Mouse (Mus musculus) liver, embryonic 12.5 days (tissue): Measurements from ENCODE around the gene Polr2a. TPM values are rescaled to one million over a fixed set of nuclear protein-coding genes. Genes with fewer than 3 reads are reported as not detected.
"Not testable (repeated sequence)": the region's sequence is repeated elsewhere in the genome, so short reads cannot be mapped to it uniquely, and the experiment has no call there.

Experiments used
- ATAC-seq: fragments of 200-750 bp; cut with Nextera tagmentation; 2 replicates; pipeline ENCODE4 v1.8.0; 2017; ENCODE audit warnings: moderate number of reproducible peaks, mild to moderate bottlenecking, moderate library complexity
- H3K27ac ChIP-seq: fragments of 300-500 bp; sonication (generic); 2 replicates; pipeline ENCODE4 v1.5.1; 2016; ENCODE audit warnings: mild to moderate bottlenecking
- H3K27me3 ChIP-seq: fragments of 300-500 bp; sonication (generic); replicated peaks from 2 replicates; pipeline ENCODE4 v1.6.1; 2016; ENCODE audit warnings: mild to moderate bottlenecking, moderate library complexity
- H3K36me3 ChIP-seq: fragments of 300-500 bp; sonication (generic); 2 replicates; pipeline ENCODE4 v1.6.1; 2016; ENCODE audit warnings: mild to moderate bottlenecking, moderate library complexity
- H3K4me1 ChIP-seq: fragments of 300-500 bp; sonication (generic); 2 replicates; pipeline ENCODE4 v1.6.1; 2016
- H3K4me2 ChIP-seq: fragments of 300-500 bp; sonication (generic); 2 replicates; pipeline ENCODE4 v1.6.1; 2016; ENCODE audit warnings: mild to moderate bottlenecking, moderate library complexity
- H3K4me3 ChIP-seq: fragments of 300-500 bp; sonication (generic); 2 replicates; pipeline ENCODE4 v1.5.1; 2016; ENCODE audit warnings: mild to moderate bottlenecking, moderate library complexity
- H3K9ac ChIP-seq: fragments of 300-500 bp; sonication (generic); 2 replicates; pipeline ENCODE4 v1.6.1; 2016; ENCODE audit warnings: mild to moderate bottlenecking, moderate library complexity
- H3K9me3 ChIP-seq: fragments of 300-500 bp; sonication (generic); replicated peaks from 2 replicates; pipeline ENCODE4 v1.6.1; 2016; ENCODE audit warnings: mild to moderate bottlenecking, moderate library complexity
- WGBS: fragments of 180-500 bp; shearing (Covaris S2); methylation state at CpG from one replicate; pipeline ENCODE4 v1.1.7; 2016; ENCODE audit not compliant: insufficient replicate concordance; 5-methylcytosine and 5-hydroxymethylcytosine counted together
- polyA plus RNA-seq: library from polyadenylated mRNA; unstranded; fragments of >200 nt; fragmentation: Nextera tagmentation; extraction: Ambion mirVana; gene quantifications from 2 replicates; pipeline ENCODE4 v1.2.1, GENCODE M21; 2016

The Polr2a gene
- polyA plus RNA-seq, 1 experiment from 2014 or later, result 17.4 TPM

GRCm38 (mm10) chr11:69761868-69762267 is 3.4 kb upstream of the Polr2a start, which contains the start of gene Slc35g3:
TSS of gene Slc35g3 (minus strand) at chr11:69761968.
- Histone ChIP-seq H3K9me3 (no peaks in the 10 kb centered on the region), H3K9ac (no peak within 1 kb of the TSS), H3K4me1 (peaks cover 41% of the 10 kb centered on the region), H3K27me3 (0 out of 2 replicates have a peak, but pooled peaks cover 11% of the 10 kb centered on the region), H3K27ac (0 out of 2 replicates have a peak within 1 kb of the TSS, but pooled peaks have one; percentile 7), H3K36me3 (no peaks in the 10 kb centered on the region), H3K4me2 (no peak within 1 kb of the TSS), H3K4me3 (no peak within 1 kb of the TSS)
- WGBS, result 35% methylated on average over 1 of the region's 1 CpGs
- no peak for ATAC-seq

- Histone ChIP-seq H3K9ac (no peak overlapping the region), H3K4me3 (no peak overlapping the region), H3K4me2 (no peak overlapping the region), H3K36me3 (0 out of 2 replicates have a peak, but pooled peaks cover 5% of the 10 kb centered on the region), H3K27ac (0 out of 2 replicates have a peak overlapping the region, but pooled peaks have one; percentile 7), H3K4me1 (peaks cover 40% of the 10 kb centered on the region), H3K27me3 (0 out of 2 replicates have a peak, but pooled peaks cover 6% of the 10 kb centered on the region), H3K9me3 (no peaks in the 10 kb centered on the region)
- no peak for ATAC-seq
- WGBS, result 87% methylated on average over 7 of the region's 7 CpGs
Observed at GRCm38 (mm10) chr11:69760901-69761200, 2.4 kb upstream of the Polr2a start.

GRCm38 (mm10) chr11:69760160-69760900 is 1.9 kb upstream of the Polr2a start:
- peak overlapping the region; percentile 88 for H3K9ac ChIP-seq
- peaks cover 7% of the 10 kb centered on the region; the same call in 1 of the 2 replicates for H3K36me3 ChIP-seq
- peak overlapping the region; percentile 87 for H3K4me2 ChIP-seq
- no peaks in the 10 kb centered on the region for H3K9me3 ChIP-seq
- H3K27me3 ChIP-seq, result 0 out of 2 replicates have a peak, but pooled peaks cover 3% of the 10 kb centered on the region
- peak overlapping the region; percentile 74 for H3K4me3 ChIP-seq
- no peak for ATAC-seq
- 76% methylated on average over 14 of the region's 14 CpGs for WGBS
- peak overlapping the region; percentile 100 for H3K27ac ChIP-seq
- H3K4me1 ChIP-seq, result peaks cover 40% of the 10 kb centered on the region

GRCm38 (mm10) chr11:69758971-69759721 is 709 bp upstream of the Polr2a start:
- H3K9ac ChIP-seq, result peak overlapping the region; percentile 88
- H3K4me2 ChIP-seq, result peak overlapping the region; percentile 87
- under 1% methylated on average over 37 of the region's 37 CpGs for WGBS
- H3K4me1 ChIP-seq, result peaks cover 48% of the 10 kb centered on the region
- H3K36me3 ChIP-seq, result peaks cover 12% of the 10 kb centered on the region; the same call in 1 of the 2 replicates
- H3K4me3 ChIP-seq, result peak overlapping the region; percentile 74
- H3K27me3 ChIP-seq, result no peaks in the 10 kb centered on the region
- H3K9me3 ChIP-seq, result no peaks in the 10 kb centered on the region
- H3K27ac ChIP-seq, result peak overlapping the region; percentile 100
- peak; percentile 87 for ATAC-seq

GRCm38 (mm10) chr11:69758090-69758456 is 364 bp downstream of the Polr2a start:
- peak overlapping the region; percentile 88 for H3K9ac ChIP-seq
- H3K27me3 ChIP-seq, result no peaks in the 10 kb centered on the region
- peak; percentile 82 for ATAC-seq
- peak overlapping the region; percentile 74 for H3K4me3 ChIP-seq
- peak overlapping the region; percentile 100 for H3K27ac ChIP-seq
- no peaks in the 10 kb centered on the region for H3K9me3 ChIP-seq
- peaks cover 58% of the 10 kb centered on the region for H3K4me1 ChIP-seq
- H3K4me2 ChIP-seq, result peak overlapping the region; percentile 87
- WGBS, result 0% methylated on average over 26 of the region's 26 CpGs
- peaks cover 13% of the 10 kb centered on the region; the same call in 1 of the 2 replicates for H3K36me3 ChIP-seq

- Histone ChIP-seq H3K36me3 (peaks cover 13% of the 10 kb centered on the region; the same call in 1 of the 2 replicates), H3K9me3 (no peaks in the 10 kb centered on the region), H3K4me3 (peak overlapping the region; percentile 74), H3K9ac (peak overlapping the region; percentile 88), H3K4me1 (peaks cover 64% of the 10 kb centered on the region), H3K27me3 (no peaks in the 10 kb centered on the region), H3K27ac (peak overlapping the region; percentile 100), H3K4me2 (peak overlapping the region; percentile 87)
- WGBS, result 43% methylated on average over 9 of the region's 9 CpGs
- ATAC-seq, result no peak
Observed at GRCm38 (mm10) chr11:69757303-69758089, 941 bp downstream of the Polr2a start.

- peaks cover 68% of the 10 kb centered on the region for H3K4me1 ChIP-seq
- H3K9me3 ChIP-seq, result no peaks in the 10 kb centered on the region
- no peaks in the 10 kb centered on the region for H3K27me3 ChIP-seq
- H3K36me3 ChIP-seq, result peaks cover 21% of the 10 kb centered on the region
- 42% methylated on average over 3 of the region's 3 CpGs for WGBS
- H3K4me3 ChIP-seq, result no peak overlapping the region
- peak overlapping the region; percentile 49 for H3K27ac ChIP-seq
- H3K9ac ChIP-seq, result peak overlapping the region; percentile 39; the same call in 1 of the 2 replicates
- no peak for ATAC-seq
- peak overlapping the region; percentile 87 for H3K4me2 ChIP-seq
Observed at GRCm38 (mm10) chr11:69754701-69755100, 3.7 kb downstream of the Polr2a start.

GRCm38 (mm10) chr11:69754233-69754632 is 4.2 kb downstream of the Polr2a start:
- ATAC-seq, result no peak
- no peaks in the 10 kb centered on the region for H3K9me3 ChIP-seq
- H3K9ac ChIP-seq, result peak overlapping the region; percentile 39; the same call in 1 of the 2 replicates
- H3K27me3 ChIP-seq, result no peaks in the 10 kb centered on the region
- peak overlapping the region; percentile 87 for H3K4me2 ChIP-seq
- H3K36me3 ChIP-seq, result peaks cover 26% of the 10 kb centered on the region
- 52% methylated on average over 5 of the region's 5 CpGs for WGBS
- peaks cover 63% of the 10 kb centered on the region for H3K4me1 ChIP-seq
- H3K4me3 ChIP-seq, result no peak overlapping the region; the same call in 1 of the 2 replicates
- H3K27ac ChIP-seq, result peak overlapping the region; percentile 49

GRCm38 (mm10) chr11:69752686-69753085 is 5.8 kb downstream of the Polr2a start:
- H3K4me2 ChIP-seq, result peak overlapping the region; percentile 46
- no peaks in the 10 kb centered on the region for H3K9me3 ChIP-seq
- H3K9ac ChIP-seq, result peak overlapping the region; percentile 48; the same call in 1 of the 2 replicates
- ATAC-seq, result no peak
- no peak overlapping the region for H3K4me3 ChIP-seq
- peak overlapping the region; percentile 36 for H3K27ac ChIP-seq
- peaks cover 40% of the 10 kb centered on the region for H3K36me3 ChIP-seq
- peaks cover 63% of the 10 kb centered on the region for H3K4me1 ChIP-seq
- no peaks in the 10 kb centered on the region for H3K27me3 ChIP-seq

GRCm38 (mm10) chr11:69751635-69752034 is 6.8 kb downstream of the Polr2a start:
- H3K36me3 ChIP-seq, result peaks cover 51% of the 10 kb centered on the region
- peak overlapping the region; percentile 46 for H3K4me2 ChIP-seq
- no peaks in the 10 kb centered on the region for H3K27me3 ChIP-seq
- H3K4me1 ChIP-seq, result peaks cover 55% of the 10 kb centered on the region
- H3K27ac ChIP-seq, result peak overlapping the region; percentile 36; the same call in 1 of the 2 replicates
- no peak overlapping the region for H3K4me3 ChIP-seq
- no peaks in the 10 kb centered on the region for H3K9me3 ChIP-seq
- H3K9ac ChIP-seq, result no peak overlapping the region
- peak; percentile 73 for ATAC-seq
- 21% methylated on average over 3 of the region's 3 CpGs for WGBS

GRCm38 (mm10) chr11:69731408-69731807 is 27.0 kb downstream of the Polr2a start:
- WGBS, result 63% methylated on average over 2 of the region's 3 CpGs
- not testable (repeated sequence) for ATAC-seq, H3K27ac ChIP-seq, H3K9me3 ChIP-seq, H3K4me3 ChIP-seq, H3K4me2 ChIP-seq, H3K27me3 ChIP-seq, H3K4me1 ChIP-seq, H3K9ac ChIP-seq
- peaks cover 31% of the 10 kb centered on the region for H3K36me3 ChIP-seq
